Mouse (Mus musculus): Measurements from ENCODE around the gene St6galnac3.
"Not testable (repeated sequence)": the region's sequence is repeated elsewhere in the genome, so short reads cannot be mapped to it uniquely, and the experiment has no call there.

The St6galnac3 gene

GRCm38 (mm10) chr3:153724701-153725668 lies at the start of gene St6galnac3:
Gene St6galnac3 (minus strand): TSS chr3:153725174.
- DNase-seq (ENCODE audit: low spot score) = peak; percentile 83

GRCm38 (mm10) chr3:153774568-153774967 lies 49.6 kb upstream of the St6galnac3 start:
- no peak for DNase-seq (ENCODE audit: low spot score)

DNA sequence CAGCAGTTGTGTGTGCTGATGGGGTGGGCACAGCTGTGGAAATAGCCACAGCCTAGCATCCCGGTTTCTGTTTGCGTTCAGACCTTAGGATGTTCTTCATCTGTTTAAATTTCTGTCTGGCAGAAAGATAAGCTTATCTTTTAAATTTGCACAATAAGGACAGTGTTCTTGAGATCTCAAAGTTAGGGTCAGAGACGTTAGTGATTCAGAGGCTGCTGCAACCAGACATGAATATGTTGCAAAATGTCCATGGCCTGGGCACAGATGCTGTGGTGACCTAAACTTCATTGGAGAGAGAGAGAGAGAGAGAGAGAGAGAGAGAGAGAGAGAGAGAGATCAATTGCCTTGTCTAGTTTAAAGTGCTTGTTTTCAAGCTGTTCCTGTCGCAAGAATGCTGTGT lies 46.5 kb upstream of the St6galnac3 start:
- DNase-seq (ENCODE audit: low spot score) = no peak

DNA sequence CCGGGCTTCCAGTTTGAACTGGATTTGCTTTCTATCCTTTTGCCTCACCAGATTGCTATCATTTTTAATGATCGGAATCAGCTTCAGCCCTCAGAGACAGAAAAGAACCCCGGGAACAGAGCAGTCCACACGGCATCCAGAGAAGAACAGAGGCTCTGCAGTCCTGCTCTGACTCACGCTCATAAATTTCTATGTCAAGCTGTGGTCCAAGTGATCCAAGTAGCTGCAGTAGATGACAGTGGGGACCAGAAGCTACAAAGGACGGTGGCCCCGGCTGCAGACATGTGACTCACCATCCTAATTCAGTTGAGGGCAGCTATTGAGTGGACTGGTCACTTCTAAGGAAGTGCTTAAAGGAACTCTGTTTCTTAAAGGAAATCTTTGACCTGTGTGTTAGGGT lies 45.6 kb upstream of the St6galnac3 start:
- DNase-seq (ENCODE audit: low spot score) = peak; percentile 57

- DNase-seq (ENCODE audit: low spot score) = no peak
Observed at GRCm38 (mm10) chr3:153769220-153769619, 44.2 kb upstream of the St6galnac3 start.

DNA sequence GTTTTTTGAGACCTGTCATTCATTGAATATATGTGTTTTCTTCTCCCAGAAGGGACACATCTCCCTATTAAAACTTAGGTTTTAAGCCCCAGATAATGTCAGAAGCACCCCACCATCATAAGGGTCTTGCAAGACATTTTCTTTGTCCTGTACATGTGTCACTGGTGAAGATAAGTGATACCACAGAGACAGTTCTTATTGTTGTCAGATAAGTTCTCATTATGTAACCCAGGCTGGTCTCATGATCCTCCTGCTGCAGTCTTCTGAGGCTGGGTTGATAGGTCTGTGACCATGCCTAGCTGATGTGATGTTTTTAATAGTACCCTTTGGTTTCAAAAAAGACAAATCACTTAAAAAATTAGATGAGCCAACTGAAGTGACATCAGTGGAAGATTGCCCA lies 40.2 kb upstream of the St6galnac3 start:
- DNase-seq (ENCODE audit: low spot score) = no peak

GRCm38 (mm10) chr3:153764760-153765159 lies 39.8 kb upstream of the St6galnac3 start:
- DNase-seq (ENCODE audit: low spot score) = no peak

- DNase-seq (ENCODE audit: low spot score) = no peak
Observed at GRCm38 (mm10) chr3:153761171-153761570, 36.2 kb upstream of the St6galnac3 start.

DNA sequence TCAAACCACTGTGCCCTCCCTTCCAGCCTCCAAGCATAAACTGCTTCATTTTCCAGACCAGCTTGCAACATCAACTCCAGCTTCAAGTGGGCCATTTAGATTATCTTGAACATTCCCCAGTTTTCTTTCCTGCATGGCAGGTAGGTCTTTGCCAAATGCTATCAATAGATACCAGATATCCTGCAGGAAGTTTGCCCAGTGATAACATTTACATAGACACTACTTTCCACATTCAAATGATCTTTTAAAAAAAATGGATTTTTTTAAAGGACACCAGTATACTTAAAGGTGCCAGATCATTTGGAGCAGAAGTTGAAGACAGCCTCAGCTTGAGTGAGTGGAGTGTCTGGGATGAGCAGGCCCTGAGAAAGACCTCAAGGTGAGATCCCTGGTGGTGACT lies 34.3 kb upstream of the St6galnac3 start:
- no peak for DNase-seq (ENCODE audit: low spot score)

DNA sequence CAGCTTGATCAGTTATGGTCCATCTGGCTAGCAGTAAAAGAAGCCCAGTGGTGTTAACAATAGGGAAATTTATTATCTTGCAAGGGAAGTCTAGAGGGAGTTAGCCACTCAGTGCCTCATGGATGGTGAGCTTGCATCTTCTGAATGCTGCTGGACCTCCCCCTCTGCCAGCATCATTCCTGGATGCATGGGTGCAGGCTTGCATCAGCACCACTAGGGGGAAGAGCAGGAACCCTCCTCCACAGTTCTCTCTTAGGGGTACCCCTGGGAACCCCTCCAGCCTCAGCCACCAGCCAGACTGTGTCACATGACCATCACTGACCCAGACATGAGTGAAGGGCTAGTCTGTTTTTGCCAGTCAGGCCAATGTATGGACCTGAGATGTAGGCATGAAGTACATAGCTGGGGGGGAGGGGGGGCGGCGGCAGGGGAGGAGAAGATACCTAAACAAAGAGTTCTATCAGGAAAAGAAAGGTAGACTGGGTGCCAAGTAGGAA lies 31.6 kb upstream of the St6galnac3 start:
- DNase-seq (ENCODE audit: low spot score) = no peak

DNA sequence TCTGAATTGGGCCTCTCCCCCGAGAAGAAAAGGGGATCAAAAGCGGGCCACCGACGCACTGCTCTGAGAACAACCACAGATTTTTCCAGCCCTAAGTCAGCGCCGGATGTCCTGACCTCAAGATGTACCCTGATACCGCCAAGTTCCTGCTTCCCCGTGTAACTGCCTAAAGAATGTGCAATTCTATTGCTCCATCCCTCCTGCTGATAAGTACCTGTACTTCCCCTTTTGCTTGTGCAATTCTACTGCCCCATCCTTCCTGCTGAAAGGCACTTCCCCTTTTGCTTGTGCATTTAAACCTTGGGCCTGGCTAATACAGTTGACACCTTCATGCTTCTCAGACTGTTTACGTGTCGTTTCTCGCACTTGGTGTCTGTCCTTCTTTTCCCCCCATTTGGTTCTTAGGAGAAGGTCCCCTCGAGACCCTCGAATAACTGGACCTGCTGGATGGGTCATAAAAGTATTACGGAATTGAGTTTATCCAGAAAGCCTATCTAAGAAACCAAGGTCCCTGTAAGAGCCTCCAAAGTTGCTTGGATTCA lies 30.9 kb upstream of the St6galnac3 start:
- not testable (repeated sequence) for DNase-seq (ENCODE audit: low spot score)

- no peak for DNase-seq (ENCODE audit: low spot score)
Observed at GRCm38 (mm10) chr3:153751435-153751834, 26.5 kb upstream of the St6galnac3 start.

- no peak for DNase-seq (ENCODE audit: low spot score)
Observed at GRCm38 (mm10) chr3:153749359-153749758, 24.4 kb upstream of the St6galnac3 start.

DNA sequence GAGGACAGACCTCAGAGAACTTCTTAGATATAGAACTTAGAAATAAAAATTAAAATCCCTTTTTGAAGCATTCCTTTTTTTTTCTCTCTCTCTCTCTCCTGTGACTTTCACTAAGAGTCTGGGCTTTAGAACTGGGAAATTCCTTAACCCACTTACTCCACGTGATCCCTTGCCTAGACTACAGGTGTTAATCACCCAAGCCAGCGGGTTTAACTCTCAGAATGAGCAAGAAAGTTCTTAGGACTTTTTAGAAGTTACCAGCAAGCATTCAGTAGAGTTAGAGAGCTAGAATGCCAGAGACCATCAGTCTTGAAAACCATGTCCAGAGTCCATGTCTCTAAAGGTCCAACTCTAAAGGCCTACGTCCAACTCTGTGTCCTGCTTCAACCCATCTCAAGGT lies 23.3 kb upstream of the St6galnac3 start:
- no peak for DNase-seq (ENCODE audit: low spot score)

DNA sequence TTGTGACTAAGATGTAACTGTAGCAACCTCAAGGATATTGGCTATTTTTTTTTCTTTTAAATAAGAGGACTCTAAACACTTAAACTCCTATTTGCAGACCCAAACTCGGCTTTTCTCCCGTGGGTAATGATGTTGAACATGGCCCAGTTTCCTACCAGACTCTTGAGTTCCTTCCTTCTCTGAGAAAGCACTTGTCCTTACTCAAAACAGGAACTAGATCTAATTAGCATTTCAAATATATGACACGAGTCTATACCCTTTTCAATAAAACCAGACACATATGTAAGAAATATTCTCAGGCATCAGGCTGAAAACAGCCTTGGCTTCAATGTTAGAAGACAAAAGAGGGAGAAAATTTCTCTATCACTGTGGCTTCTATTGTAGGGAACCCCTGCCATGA lies 20.1 kb upstream of the St6galnac3 start:
- DNase-seq (ENCODE audit: low spot score) = no peak

GRCm38 (mm10) chr3:153744447-153744846 lies 19.5 kb upstream of the St6galnac3 start:
- no peak for DNase-seq (ENCODE audit: low spot score)

- DNase-seq (ENCODE audit: low spot score) = no peak
Observed at GRCm38 (mm10) chr3:153741800-153742199, 16.8 kb upstream of the St6galnac3 start.

GRCm38 (mm10) chr3:153739351-153739750 lies 14.4 kb upstream of the St6galnac3 start:
- DNase-seq (ENCODE audit: low spot score) = no peak

- DNase-seq (ENCODE audit: low spot score) = no peak
Observed at GRCm38 (mm10) chr3:153738421-153738820, 13.4 kb upstream of the St6galnac3 start.

DNA sequence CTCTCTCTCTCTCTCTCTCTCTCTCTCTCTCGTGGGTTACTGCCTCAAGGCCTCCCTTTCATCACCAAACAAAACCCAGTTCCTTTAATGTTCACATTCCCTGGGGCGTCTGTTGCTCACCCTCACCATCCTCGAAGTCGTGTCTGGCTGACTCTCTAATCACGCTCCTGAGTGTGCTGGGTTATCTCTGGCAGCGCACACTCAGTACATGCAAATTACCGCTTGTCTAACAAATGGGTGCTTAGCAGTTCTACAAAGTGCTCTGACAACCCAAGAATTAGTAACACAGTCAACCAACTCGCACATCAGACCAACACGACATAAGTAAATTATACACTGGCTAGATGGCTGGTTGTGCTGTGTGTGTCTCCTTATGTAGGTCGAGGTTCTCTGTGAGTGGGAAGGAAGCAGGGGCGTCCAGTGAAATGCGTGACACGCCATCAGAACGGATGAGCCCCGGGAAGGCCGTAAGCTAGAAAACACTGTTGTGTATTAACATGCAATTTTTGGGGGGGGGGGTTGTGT lies 11.8 kb upstream of the St6galnac3 start:
- no peak for DNase-seq (ENCODE audit: low spot score)

DNA sequence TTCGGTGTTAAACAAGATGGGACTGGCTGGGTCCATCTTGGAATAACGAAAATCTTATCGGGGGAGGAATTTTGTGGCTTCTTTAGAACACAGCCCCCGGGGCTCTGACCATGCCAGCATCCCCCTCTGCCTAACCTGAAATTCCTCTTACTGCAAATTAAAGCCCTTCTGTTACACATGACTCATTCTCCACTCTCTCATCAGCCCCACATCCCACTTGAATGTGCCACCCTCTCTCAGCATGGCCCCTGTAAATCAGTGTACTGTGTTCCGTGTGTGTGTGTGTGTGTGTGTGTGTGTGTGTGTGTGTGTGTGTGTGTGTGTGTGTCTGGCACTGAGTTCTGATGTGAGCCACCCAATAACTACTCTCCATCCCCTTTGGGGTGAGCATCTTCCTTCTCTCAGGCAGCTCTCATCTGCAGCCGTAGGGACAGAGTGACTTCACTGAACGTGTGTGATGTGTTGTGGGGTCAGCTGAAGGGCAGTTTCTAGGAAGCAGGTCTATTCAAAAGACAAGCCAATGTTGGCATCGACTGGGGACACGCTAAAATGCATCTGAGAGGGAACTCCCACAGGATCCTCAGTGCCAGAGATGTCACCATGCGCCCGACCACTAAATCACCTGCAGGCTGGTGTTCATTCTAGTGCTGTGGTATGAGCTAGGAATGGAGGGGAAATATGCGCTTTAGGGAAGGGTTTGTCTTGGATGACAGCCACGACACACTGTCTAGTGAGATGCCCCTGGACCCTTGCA lies 11.0 kb upstream of the St6galnac3 start:
- DNase-seq (ENCODE audit: low spot score) = no peak

DNA sequence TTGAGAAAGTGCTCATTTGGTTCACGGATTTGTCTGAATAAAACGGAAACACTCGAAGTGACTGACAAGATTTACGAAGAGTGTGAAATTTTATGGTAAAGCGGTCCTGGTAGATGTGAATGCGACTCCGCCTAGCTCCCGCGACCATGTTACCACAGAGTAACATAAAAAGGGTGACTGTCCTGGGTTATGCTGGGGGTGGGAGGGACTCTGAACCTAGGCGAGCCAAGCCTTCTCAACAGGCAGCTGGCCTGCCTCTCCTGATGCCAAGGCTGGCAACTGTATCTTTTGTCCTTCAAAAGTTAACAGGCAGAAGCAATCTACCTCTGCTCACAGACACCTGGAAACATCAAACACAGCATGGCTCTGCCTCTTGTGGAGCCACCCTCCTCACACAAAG lies 9.8 kb upstream of the St6galnac3 start:
- no peak for DNase-seq (ENCODE audit: low spot score)

Data from MN1 (cell line).